Mouse (Mus musculus) frontal cortex, adult (tissue): Measurements from ENCODE around the gene Trpm2.
"Not testable (repeated sequence)": the region's sequence is repeated elsewhere in the genome, so short reads cannot be mapped to it uniquely, and the experiment has no call there.

ENCODE experiments used
- ATAC-seq: cut with Nextera tagmentation; 2 replicates; pipeline ENCODE4 v1.9.2; 2017; ENCODE audit warnings: mild to moderate bottlenecking, moderate library complexity, mixed read lengths; ENCODE audit not compliant: low TSS enrichment

Gene Trpm2

DNA sequence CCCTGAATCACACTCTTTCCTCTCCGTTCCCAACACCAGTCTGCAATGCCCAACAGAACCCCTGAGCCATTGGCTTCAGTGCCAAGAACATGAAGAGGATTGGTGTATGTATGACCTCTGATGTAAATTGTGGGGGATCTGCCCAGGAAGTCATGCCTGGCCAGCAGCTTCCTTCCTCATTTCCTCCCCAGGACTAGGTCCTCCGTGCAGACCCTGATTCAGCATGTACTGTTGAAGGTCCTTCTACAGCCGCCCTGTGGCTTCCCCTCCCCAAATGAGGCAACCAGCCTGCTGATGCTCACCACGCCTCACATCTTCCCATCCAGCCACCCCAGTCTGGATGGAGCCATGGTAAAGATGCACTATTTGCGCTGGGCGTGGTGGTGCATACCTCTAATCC, at the start of gene Trpm2:
Gene Trpm2 (minus strand): TSS at position 83 of the 400 bp plus-strand sequence.
- no peak for ATAC-seq

DNA sequence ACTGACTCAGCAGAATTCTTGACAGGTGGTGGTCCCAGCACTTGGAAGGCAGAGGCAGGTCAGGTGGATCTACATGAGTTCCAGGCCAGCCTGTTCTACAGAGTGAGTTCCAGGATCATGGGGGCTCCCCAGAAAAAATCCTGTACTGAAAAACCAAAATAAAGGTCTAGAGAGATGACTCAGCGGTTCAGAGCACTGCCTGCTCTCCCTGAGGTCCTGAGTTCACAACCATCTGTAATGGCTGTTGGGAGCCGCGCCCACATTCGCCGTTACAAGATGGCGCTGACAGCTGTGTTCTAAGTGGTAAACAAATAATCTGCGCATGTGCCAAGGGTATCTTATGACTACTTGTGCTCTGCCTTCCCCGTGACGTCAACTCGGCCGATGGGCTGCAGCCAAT, 49.6 kb upstream of the Trpm2 start:
- ATAC-seq, result not testable (repeated sequence)

DNA sequence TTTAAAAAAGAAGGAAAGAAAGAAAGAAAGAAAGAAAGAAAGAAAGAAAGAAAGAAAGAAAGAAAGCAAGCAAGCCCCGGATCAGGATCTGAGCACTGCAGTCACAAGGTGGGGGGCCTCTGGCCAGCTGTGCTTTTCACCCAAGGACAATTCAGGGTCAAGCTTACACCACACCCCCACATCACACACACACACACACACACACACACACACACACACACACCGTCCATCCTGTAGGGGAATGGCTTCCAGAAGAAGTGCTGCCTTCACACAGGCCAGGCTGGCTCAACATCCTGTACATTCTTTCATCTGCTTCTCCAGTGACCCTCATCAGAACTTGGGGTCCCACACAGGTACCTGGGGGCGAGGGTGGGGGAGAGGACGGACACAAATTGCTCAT, 48.9 kb upstream of the Trpm2 start:
- no peak for ATAC-seq

DNA sequence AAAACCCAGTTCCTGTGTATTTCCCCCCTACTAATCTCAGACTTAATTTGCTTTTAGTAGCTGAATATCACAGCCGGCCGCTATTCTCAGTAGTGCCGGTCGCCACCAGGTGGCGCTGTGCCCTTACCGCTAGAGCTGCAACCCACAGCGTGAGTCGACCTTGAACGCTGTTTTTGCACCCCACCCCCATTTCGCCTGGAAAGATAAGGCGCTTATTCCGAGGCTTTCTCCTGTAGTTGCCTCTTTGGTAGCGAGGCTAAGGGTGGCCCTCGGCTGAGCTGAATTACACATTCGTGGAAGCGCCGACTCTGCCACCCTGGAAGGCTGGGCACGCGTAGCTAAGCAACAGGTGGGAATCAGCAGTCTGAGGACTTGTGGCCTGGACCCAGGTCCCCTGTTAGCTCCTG, 48.4 kb upstream of the Trpm2 start:
- ATAC-seq, result peak; percentile 86

DNA sequence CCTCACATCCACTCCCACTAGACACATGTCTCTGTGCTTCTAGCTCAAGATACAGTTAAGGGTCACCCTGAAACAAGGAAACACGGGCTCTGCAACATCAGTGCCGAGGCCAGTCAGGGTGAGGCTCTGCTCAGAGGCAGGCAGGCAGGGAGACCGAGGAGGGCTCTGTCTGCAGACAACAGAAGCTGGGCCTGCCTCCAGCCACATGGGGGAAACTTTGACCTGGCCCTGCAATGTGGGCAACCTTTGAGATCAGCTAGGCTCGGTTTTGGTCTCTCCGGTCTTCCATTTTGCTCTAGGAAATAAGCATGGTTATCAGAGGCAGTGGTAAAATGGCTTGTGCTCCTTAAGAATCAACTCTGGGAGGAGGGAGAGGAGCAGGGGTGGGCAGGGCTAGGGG, 46.0 kb upstream of the Trpm2 start:
- no peak for ATAC-seq

DNA sequence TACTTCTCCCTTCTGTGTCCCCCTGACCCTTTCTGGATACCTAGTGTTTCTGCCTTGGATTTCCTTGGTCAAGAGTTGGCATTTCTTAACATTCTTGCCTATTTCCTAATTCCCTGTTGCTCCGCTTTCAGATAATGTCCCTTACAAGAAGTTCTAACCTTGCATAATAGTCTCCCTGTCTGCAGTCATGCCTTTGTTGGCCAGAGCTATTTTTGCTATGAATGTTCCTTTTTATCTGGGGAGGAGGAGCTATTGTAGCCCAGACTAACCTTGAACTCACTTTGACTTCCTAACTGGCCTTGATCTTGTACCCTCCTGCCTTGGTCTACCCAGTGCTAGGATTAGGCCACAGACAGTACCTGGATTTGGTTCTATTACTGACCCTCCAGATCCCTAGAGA, 45.1 kb upstream of the Trpm2 start:
- ATAC-seq, result no peak

DNA sequence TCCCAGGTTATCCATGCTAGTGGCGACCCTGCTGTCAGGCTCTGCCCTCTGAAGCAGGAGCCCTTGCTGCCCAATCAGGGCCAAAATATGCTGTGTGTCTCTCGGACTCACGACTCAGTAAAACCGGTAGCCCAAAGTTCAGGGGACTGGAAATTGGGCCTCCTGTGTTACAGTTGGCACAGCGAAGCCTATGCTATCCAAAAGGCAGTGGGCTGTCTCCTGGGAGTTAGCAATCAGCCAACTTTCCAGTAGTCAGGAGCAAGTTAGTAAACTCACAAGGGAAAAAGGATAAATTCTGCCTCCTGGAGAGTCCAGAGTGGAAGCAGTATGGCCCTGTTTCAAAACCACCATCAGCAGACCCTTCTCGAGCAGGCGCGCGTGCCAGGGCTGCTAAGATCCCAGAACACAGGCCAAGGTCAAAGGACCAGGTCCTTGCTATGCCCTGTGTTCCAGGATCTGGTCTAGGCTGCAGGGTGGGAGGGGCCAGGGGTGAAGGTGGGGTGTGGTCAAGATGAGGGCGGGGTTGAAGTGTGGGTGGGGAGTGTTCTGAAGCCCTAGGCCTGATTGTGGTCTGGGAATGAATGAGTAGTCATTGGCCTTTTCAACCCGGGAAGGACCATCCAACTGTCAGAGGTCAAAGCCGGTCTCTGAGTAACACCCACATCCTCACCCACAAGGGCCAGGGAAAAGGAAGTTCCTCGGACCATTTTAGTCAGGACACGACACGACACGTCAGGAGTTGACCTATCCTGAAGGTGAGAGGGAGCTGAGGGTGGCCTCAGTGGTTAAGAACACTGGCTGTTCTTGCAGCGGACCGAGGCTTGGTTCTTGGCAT, 42.5 kb upstream of the Trpm2 start:
- ATAC-seq, result no peak

DNA sequence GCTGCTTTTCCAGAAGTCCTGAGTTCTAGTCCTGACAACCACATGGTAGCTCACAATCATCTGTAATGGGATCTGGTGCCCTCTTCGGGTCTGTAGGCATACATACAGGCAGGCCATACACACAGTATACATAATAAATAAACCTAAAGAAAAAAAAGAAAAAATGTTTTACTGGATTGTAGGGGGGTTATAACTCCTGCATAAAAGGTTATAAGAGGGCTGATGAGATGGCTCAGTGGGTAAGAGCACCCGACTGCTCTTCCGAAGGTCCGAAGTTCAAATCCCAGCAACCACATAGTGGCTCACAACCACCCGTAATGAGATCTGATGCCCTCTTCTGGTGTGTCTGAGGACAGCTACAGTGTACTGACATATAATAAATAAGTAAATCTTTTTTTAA, 40.8 kb upstream of the Trpm2 start:
- ATAC-seq, result not testable (repeated sequence)

DNA sequence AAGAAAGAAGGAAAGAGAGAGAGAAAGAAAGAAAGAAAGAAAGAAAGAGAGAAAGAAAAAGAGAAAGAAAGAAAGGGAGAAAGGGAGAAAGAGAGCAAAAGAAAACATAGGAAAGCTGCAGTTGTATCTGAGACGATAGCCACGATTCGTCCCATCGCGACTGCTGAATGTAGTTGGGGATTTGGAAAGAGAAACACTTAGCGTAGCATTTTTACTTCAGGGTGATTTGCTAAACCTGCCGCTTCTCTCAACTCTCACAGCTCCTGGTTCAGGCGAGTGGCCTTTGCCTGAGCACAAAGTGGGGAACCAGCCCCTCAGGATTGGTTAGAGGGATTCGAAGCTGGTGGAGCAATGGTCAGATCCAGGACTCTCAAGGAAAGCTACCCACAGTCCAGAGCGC, 40.0 kb upstream of the Trpm2 start:
- no peak for ATAC-seq

DNA sequence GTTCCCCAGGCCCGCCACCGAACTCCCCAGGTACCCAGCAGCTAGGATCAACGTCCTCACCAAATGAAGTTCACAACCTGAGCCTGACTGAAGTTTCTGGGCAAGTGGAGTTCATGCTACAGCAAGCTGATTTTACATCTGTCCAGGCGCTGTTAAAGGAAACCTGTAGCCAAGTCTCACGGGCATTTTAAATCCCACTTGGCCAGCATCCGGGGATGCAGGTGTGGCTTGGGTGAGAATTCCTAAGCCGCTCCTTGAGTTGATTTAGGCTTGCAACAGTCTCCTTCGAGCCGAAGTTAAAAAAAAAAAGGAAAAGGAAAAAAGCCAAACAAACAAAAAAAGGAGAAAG, 39.6 kb upstream of the Trpm2 start, which contains the start of gene Pfkl:
Gene Pfkl (minus strand): TSS at position 139 of the 349 bp plus-strand sequence.
- ATAC-seq, result no peak

DNA sequence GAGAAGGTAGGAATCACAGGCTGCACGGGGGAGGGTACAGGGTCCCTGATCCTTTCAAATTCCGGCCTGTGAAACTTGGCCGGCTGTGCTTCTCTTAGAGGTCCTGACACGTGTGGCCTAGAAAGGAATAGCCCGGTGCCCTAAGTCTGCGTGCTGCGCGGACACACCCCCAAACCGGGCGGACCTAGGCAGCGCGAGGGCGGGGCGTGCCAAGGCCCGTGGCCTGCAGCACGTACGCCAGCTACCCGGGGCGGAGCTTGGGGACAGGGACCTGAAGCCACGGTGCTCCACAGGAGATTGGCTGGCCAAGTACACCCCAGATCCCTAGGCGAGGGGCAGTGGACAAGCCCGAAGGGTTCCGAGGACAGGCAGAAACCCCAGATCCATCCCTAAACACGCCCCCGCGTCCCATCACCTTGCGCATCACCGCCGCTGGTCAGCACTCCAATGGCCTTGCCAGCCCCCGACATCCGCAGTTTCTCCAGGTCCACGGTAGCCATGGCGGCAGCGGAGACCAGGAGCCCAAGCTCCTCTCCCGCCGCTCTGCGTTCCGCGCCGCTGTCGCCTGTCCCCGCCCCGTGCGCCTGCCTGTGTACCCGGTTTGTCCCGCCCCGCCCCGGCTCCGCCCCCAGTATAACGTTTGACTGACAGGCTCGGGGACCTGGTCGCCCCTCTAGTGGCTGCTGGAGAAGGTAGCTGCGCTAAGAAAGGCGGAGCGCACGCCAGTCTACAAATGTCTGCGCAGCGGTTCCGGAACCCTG, 39.0 kb upstream of the Trpm2 start:
- peak; percentile 86 for ATAC-seq

DNA sequence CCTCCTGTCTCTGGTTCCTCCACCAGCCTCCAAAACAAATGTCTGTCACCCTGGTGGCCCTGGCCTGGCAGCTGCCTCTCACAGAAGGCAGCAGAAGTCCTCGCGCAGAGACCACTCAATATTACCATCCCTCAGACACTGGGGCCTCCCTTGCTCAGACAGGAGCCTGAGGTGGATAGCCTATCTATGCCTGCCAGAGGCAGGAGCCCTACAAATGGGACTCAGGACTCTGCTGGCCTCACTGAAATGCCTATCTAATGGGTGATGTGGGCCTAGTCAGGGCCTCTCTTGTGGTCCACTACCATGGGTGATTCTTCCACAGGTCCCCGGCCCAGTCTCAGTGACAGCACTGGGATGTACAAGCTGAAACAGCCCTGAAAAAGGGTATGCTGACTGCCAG, 37.8 kb upstream of the Trpm2 start:
- ATAC-seq, result no peak

DNA sequence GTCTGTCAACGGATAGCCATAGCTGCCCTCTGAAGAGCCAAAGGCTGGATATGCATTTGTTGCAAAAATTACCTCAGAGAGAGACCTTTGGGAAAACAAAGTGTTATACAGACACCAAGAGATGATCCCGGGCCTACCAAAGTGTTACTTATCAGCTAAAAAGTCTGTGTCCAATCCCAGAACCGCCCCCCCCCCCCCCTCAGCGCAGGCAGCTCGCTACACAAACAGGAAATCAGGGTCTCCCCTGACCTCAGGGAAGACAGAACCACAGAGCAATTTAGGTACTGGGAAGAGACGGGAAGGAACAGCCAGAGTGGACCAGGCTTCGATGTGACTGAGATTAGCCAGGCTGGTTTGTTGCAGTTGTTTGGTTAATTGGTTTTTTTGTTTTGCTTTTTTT, 36.8 kb upstream of the Trpm2 start:
- no peak for ATAC-seq

DNA sequence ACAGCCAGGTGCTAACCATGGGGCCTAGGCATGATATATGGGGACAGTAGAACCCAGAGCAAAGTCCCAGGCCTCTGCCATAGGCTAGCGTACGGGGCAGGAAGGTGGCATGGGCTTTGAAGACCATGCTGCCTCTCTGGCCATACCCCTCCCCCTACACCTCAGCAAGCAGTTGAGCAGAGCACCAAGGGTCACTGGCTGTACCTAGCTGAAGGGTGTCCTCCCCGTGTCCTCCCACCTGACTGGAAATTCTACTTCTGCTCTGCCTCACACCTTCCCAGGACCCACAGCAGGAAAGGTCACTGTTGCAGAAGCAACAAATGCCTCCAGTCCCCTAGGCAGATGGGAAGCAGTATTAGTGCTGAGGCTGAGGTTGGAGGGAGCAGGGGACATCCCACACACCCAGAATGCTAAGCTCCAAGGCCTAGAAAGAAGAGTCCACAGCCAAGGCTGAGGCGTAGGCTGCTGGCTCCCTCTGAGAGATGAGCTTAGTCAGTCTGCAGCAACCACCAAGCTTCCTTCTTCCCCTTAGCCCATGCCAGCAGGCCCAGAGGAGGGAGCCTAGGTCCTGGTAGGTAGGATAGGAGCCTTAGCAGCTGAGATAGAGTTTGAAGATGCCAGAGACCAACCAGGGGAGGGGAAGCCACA, 35.6 kb upstream of the Trpm2 start:
- peak; percentile 4; the same call in 1 of the 2 replicates for ATAC-seq

DNA sequence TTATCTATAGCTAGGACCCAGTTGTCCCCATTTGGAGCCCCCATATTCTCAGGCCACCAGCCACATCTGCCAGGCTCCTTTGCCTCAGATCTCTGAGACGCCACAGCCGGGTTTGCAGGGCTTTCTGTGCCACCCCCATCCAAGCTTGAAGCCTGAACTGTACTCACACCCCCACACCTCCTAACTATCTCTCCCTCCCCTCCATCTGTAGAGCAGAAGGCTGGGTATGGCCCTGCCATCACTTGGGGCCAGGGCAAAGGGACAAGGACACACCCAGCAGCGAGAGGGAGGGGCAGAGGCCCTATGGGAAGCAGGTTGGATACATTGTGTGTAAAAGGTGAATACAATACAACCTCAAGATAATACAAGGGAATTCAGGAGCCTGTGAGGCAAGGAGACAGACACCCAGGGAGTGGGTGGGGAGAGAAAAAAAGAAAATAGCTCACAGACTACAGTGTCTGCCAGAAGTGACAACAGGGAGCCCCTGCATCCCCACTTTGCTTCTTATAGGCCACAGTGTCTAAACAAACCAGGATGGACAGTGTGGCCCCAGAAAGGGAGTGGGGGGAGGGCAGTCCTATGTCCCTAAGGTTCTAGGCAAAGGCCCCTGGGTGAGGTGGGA, 34.2 kb upstream of the Trpm2 start:
- peak; percentile 24 for ATAC-seq

DNA sequence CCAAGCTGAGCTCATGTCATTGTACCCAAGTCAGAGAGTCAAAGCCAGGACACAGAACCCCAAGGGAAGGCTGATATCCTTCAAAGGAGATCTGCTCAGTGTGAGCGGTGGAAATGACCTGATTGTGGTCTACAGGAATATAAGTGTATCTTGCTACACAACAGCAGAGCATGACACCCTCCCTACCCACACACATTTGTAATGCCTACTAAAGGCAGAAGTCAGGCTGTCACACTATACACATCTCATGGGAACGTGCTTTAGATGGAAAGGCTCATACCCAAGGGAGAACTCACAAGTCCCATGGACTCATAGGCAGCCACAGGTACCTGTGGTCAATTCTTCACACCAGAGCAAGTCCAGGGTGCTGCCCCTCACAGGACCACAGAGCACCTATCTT, 32.0 kb upstream of the Trpm2 start:
- peak; percentile 8; the same call in 1 of the 2 replicates for ATAC-seq

DNA sequence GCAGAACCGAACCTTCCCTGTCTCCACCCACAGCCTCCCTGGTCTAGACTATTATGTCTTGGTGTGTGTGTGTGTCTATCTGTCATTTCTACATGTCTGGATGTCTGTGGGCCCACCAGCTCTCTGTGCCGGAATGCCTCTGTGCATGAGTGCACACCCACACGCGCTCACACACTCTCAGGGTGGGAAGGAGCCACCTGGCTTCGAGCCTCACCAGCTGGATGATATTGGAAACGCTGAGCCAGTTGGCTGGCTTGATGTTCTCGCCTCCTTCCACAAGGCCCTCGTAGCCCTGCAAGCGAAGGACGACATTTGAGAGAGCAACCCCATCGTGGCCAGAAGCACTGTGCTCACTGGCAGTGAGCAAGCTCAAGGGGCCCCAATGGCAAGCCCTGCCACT, 31.4 kb upstream of the Trpm2 start:
- ATAC-seq, result peak; percentile 78

DNA sequence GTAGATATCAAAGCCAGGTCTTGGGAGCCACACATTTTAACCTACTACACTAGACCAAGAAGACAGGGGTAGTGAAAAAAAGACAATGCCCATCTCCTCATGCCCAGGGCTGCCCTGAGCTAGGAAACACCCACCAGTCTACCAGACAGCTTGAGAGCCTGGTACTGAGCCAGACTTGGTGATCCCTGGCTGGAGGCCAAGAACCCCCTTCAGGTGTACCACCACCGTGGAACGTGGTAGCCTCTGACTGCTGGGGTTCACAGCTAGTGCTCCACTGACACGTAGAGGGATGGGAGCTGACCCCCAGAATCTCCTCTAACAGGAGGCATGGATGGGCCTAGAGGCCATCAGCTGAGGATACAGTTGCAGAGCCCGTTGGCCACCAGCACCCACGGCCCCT, 29.8 kb upstream of the Trpm2 start:
- ATAC-seq, result no peak

DNA sequence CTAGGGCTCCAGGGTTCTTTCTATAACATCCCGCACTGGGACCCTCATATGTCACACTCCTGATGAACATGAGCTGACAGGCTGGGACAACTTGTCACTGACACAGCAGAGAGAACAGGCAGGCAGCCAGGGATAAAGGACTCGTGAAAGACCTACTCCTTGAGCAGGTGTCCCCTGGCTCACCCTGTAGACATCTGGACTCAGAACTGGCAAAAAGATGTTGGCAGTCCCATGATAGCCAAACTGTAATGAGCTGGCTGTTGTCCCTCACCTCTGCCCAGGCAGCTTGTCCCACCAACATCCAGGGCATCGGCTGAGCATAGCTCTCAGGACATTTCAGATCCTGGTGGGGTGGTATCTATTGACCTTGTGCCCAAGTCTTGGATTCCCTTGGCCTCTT, 25.3 kb upstream of the Trpm2 start:
- ATAC-seq, result no peak

DNA sequence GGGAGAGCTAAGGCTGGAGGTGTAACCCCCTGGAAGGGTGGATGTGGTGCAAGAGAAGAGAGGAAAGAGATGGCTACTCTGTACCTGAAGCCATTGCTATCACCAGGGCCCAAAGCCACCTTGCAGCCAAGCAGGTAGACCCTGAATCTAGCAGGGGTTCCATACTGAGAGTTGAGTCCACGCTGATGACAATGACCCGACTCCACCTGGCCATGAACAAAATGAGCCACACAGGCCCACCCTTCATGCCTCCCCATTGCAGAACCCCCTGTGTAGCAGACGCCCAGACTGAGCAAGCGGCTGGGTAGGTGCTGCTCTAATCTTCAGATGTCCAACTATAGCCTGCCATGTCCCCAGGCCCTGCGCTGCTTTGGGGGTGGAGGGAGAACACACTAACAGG, 15.4 kb upstream of the Trpm2 start:
- no peak for ATAC-seq

DNA sequence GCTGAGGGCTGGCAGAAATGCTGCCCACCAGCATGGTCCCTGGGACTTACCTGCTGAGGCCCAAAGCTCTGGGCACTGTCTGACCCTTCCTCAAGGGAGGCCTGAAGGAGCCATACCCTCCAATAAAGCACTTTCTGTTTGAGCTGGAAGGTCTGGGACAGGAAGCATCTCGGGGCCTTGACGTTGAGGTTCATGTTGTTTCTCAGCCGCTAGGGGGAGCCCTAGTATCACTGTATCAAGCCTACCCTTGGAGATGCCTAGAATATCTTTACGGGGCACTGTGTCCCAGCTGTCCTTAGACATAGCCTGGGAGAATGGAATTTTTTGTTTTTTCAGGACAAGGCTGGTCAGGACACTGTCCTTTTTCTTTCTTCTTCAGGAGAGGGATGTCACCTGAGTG, 14.3 kb upstream of the Trpm2 start:
- peak; percentile 83 for ATAC-seq
